Mouse (Mus musculus): ENCODE measurements around the gene Map4k3. TPM values are rescaled to one million over a fixed set of nuclear protein-coding genes. Genes with fewer than 3 reads are reported as not detected.

Gene Map4k3
- 37.5 and 44.2 TPM in 2 replicates for polyA plus RNA-seq (2015; fragmentation: Nextera tagmentation; extraction: Ambion mirVana)

GRCm38 (mm10) chr17:80728062-80728858 is at the start of gene Map4k3:
Map4k3 (minus strand) TSS chr17:80728485.
- DNase-seq (ENCODE audit: low spot score) (peak; percentile 96), ATAC-seq (peak; percentile 89)
- H3K4me3 ChIP-seq (ENCODE audit: low read depth, low read length), result peak within 1 kb of the TSS; percentile 95
- 2% methylated on average over 52 of the region's 64 CpGs for WGBS
- TF ChIP-seq CTCF (IDR thresholded peaks at IDR 0.05), result no peak
- no peak for TF ChIP-seq EP300 (IDR thresholded peaks at IDR 0.05)
- peak within 1 kb of the TSS; percentile 92 for H3K9ac ChIP-seq (replicated peaks; ENCODE audit: low read depth)
- peak within 1 kb of the TSS; percentile 99 for H3K27ac ChIP-seq (ENCODE audit: low read length)
- H3K36me3 ChIP-seq (ENCODE audit: insufficient read depth, low read length), result no peaks in the 10 kb centered on the region
- no peaks in the 10 kb centered on the region for H3K27me3 ChIP-seq (replicated peaks; ENCODE audit: insufficient read depth, low read length)
- peaks cover 15% of the 10 kb centered on the region for H3K4me1 ChIP-seq (ENCODE audit: insufficient read depth, low read depth, low read length)
- H3K9me3 ChIP-seq (ENCODE audit: low read length), result no peaks in the 10 kb centered on the region
- peak within 1 kb of the TSS; percentile 88 for H3K4me2 ChIP-seq (replicated peaks; ENCODE audit: low read depth, low read length)

GRCm38 (mm10) chr17:80777581-80777980 is 49.3 kb upstream of the Map4k3 start:
- Histone ChIP-seq H3K27ac (ENCODE audit: low read length) (no peak overlapping the region), H3K9ac (replicated peaks; ENCODE audit: low read depth) (no peak overlapping the region), H3K4me3 (ENCODE audit: low read depth, low read length) (no peak overlapping the region), H3K4me1 (ENCODE audit: insufficient read depth, low read depth, low read length) (no peaks in the 10 kb centered on the region; the same call in 1 of the 2 replicates), H3K9me3 (ENCODE audit: low read length) (no peaks in the 10 kb centered on the region), H3K4me2 (replicated peaks; ENCODE audit: low read depth, low read length) (no peak overlapping the region), H3K36me3 (ENCODE audit: insufficient read depth, low read length) (no peaks in the 10 kb centered on the region), H3K27me3 (replicated peaks; ENCODE audit: insufficient read depth, low read length) (no peaks in the 10 kb centered on the region)
- DNase-seq (ENCODE audit: low spot score) (no peak), ATAC-seq (no peak)
- 76% methylated on average over 1 of the region's 1 CpGs for WGBS
- TF ChIP-seq EP300 (IDR thresholded peaks at IDR 0.05), result no peak
- TF ChIP-seq CTCF (IDR thresholded peaks at IDR 0.05), result no peak

DNA sequence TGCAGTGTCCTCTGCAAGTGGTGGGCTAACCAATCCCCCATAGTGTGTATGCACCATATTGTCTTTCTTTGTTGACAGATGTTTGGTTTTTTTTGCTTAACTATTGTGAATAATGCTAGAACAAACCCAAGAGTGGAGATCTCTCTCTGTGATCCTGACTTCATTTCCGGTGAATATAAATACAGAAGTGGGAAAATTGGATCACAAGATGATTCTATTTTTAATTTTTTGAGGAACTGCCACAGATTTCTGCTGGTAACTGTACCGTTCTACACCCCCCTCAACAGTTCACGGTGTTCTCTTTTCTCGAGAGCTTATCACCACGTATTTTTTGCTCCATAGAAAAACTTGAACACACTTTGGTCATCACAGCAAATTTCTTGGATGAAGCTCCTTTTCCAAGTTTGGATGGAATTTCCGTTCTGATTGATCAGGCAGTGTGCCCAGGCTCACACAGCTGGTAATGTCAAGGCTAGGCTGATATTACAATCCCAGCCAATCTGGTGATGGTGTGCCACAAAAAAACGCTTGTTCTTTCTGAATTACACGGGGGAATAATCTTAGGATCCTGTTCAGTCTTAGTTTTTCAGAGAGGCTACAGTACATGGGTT is 47.0 kb upstream of the Map4k3 start:
- Histone ChIP-seq H3K27me3 (replicated peaks; ENCODE audit: insufficient read depth, low read length) (no peaks in the 10 kb centered on the region), H3K4me2 (replicated peaks; ENCODE audit: low read depth, low read length) (no peak overlapping the region), H3K9me3 (ENCODE audit: low read length) (no peaks in the 10 kb centered on the region), H3K4me3 (ENCODE audit: low read depth, low read length) (no peak overlapping the region), H3K9ac (replicated peaks; ENCODE audit: low read depth) (no peak overlapping the region), H3K27ac (ENCODE audit: low read length) (0 out of 2 replicates have a peak overlapping the region, but pooled peaks have one; percentile 2), H3K36me3 (ENCODE audit: insufficient read depth, low read length) (no peaks in the 10 kb centered on the region), H3K4me1 (ENCODE audit: insufficient read depth, low read depth, low read length) (no peaks in the 10 kb centered on the region; the same call in 1 of the 2 replicates)
- peak; percentile 59 for DNase-seq (ENCODE audit: low spot score)
- 45% methylated on average over 8 of the region's 8 CpGs for WGBS
- TF ChIP-seq CTCF (IDR thresholded peaks at IDR 0.05) (no peak), EP300 (IDR thresholded peaks at IDR 0.05) (no peak)
- ATAC-seq, result peak; percentile 23; the same call in 1 of the 2 replicates

DNA sequence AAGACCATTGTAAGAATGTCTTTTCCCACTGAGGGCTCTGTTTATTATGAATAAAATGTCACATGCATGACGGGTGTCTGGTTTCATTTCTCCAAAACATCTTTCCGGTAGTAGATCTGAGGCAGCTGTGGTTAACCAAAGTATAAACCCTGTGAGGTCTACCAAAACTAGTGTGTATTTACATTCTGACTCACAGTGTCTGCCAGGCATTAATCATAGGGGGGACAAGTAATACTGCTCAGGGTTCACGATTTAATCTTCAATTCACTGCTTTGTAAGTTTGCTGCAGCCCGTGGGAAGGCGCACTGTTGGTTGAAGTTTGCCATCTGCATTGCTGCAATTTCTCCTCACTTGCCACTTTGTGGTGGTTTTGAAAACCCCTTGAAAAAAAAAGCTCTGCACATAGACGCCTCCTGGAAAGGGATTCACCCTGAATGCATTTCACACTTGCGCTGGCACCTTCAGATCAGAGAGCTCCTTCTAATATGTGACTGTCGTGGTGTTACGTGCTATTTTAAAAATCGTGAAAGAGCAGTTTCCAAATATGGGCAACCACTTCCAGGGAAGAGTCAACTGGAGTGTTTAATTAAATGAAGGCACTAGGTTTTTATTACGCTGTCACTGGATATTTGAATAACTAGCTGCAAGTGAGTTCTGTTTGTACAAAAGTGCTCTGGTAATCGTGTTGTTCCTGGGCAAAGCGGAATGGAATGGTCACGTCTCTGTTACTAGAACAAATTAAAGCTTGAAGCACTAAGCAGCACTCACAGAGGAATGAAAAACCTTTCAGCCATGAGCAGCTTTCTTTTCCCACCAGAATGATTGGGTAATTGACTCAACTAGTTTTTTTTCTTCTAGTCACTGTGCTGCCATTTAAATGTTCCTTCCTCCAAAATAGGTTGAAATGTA is 44.5 kb upstream of the Map4k3 start:
- no peaks in the 10 kb centered on the region; the same call in 1 of the 2 replicates for H3K4me1 ChIP-seq (ENCODE audit: insufficient read depth, low read depth, low read length)
- H3K4me2 ChIP-seq (replicated peaks; ENCODE audit: low read depth, low read length), result peak overlapping the region; percentile 29
- H3K4me3 ChIP-seq (ENCODE audit: low read depth, low read length), result no peak overlapping the region
- WGBS, result 27% methylated on average over 14 of the region's 14 CpGs
- peak; percentile 41 for ATAC-seq
- no peaks in the 10 kb centered on the region for H3K36me3 ChIP-seq (ENCODE audit: insufficient read depth, low read length)
- no peak overlapping the region for H3K27ac ChIP-seq (ENCODE audit: low read length)
- DNase-seq (ENCODE audit: low spot score), result peak; percentile 71
- TF ChIP-seq CTCF (IDR thresholded peaks at IDR 0.05) (no peak), EP300 (IDR thresholded peaks at IDR 0.05) (peak; percentile 33; the same call in 1 of the 2 replicates)
- H3K9ac ChIP-seq (replicated peaks; ENCODE audit: low read depth), result no peak overlapping the region
- no peaks in the 10 kb centered on the region for H3K27me3 ChIP-seq (replicated peaks; ENCODE audit: insufficient read depth, low read length)
- H3K9me3 ChIP-seq (ENCODE audit: low read length), result no peaks in the 10 kb centered on the region

- H3K27me3 ChIP-seq (replicated peaks; ENCODE audit: insufficient read depth, low read length), result no peaks in the 10 kb centered on the region
- H3K27ac ChIP-seq (ENCODE audit: low read length), result no peak overlapping the region
- H3K4me2 ChIP-seq (replicated peaks; ENCODE audit: low read depth, low read length), result no peak overlapping the region
- no peak overlapping the region for H3K4me3 ChIP-seq (ENCODE audit: low read depth, low read length)
- H3K36me3 ChIP-seq (ENCODE audit: insufficient read depth, low read length), result no peaks in the 10 kb centered on the region
- no peak for DNase-seq (ENCODE audit: low spot score)
- TF ChIP-seq CTCF (IDR thresholded peaks at IDR 0.05) (no peak; the same call in 1 of the 2 replicates), EP300 (IDR thresholded peaks at IDR 0.05) (no peak)
- H3K9ac ChIP-seq (replicated peaks; ENCODE audit: low read depth), result no peak overlapping the region
- no peaks in the 10 kb centered on the region; the same call in 1 of the 2 replicates for H3K4me1 ChIP-seq (ENCODE audit: insufficient read depth, low read depth, low read length)
- ATAC-seq, result no peak
- WGBS, result 79% methylated on average over 1 of the region's 1 CpGs
- H3K9me3 ChIP-seq (ENCODE audit: low read length), result no peaks in the 10 kb centered on the region
Observed at GRCm38 (mm10) chr17:80770065-80770464, 41.8 kb upstream of the Map4k3 start.

Data from lung, postnatal 0 days (tissue).